Mouse (Mus musculus): ENCODE data around the gene Ptprd. TPM values are rescaled to one million over a fixed set of nuclear protein-coding genes. Genes with fewer than 3 reads are reported as not detected.

Gene Ptprd
- total RNA-seq, 2 experiments from 2014 or later = 107 to 116 TPM

GRCm38 (mm10) chr4:77251188-77251587 lies 960.6 kb downstream of the Ptprd start:
- no peak for DNase-seq (ENCODE audit: low spot score in 2 of 2)

- no peak for DNase-seq (ENCODE audit: low spot score in 2 of 2)
These were observed 962.0 kb downstream of the Ptprd start for GRCm38 (mm10) chr4:77249801-77250200.

- DNase-seq (ENCODE audit: low spot score in 2 of 2) = no peak
These were observed 962.8 kb downstream of the Ptprd start for GRCm38 (mm10) chr4:77248918-77249317.

GRCm38 (mm10) chr4:77241852-77242455 lies 969.8 kb downstream of the Ptprd start:
- no peak for DNase-seq (ENCODE audit: low spot score in 2 of 2)

GRCm38 (mm10) chr4:77238144-77238543 lies 973.6 kb downstream of the Ptprd start:
- no peak for DNase-seq (ENCODE audit: low spot score in 2 of 2)

- DNase-seq (ENCODE audit: low spot score in 2 of 2) = no peak
These were observed 978.5 kb downstream of the Ptprd start for GRCm38 (mm10) chr4:77233243-77233642.

GRCm38 (mm10) chr4:77168866-77169265 lies 1042.9 kb downstream of the Ptprd start:
- no peak for DNase-seq (ENCODE audit: low spot score in 2 of 2)

- DNase-seq (ENCODE audit: low spot score in 2 of 2) = no peak
These were observed 1054.2 kb downstream of the Ptprd start for GRCm38 (mm10) chr4:77157601-77158000.

- DNase-seq (ENCODE audit: low spot score in 2 of 2) = no peak
These were observed 1056.2 kb downstream of the Ptprd start for GRCm38 (mm10) chr4:77155561-77155960.

GRCm38 (mm10) chr4:77155037-77155436 lies 1056.7 kb downstream of the Ptprd start:
- no peak for DNase-seq (ENCODE audit: low spot score in 2 of 2)

- no peak for DNase-seq (ENCODE audit: low spot score in 2 of 2)
These were observed 1086.9 kb downstream of the Ptprd start for GRCm38 (mm10) chr4:77124852-77125251.

- DNase-seq (ENCODE audit: low spot score in 2 of 2) = no peak
These were observed 1100.9 kb downstream of the Ptprd start for GRCm38 (mm10) chr4:77110894-77111293.

GRCm38 (mm10) chr4:77107291-77107690 lies 1104.5 kb downstream of the Ptprd start:
- no peak for DNase-seq (ENCODE audit: low spot score in 2 of 2)

GRCm38 (mm10) chr4:77083165-77083564 lies 1128.6 kb downstream of the Ptprd start:
- no peak for DNase-seq (ENCODE audit: low spot score in 2 of 2)

GRCm38 (mm10) chr4:77077607-77078006 lies 1134.2 kb downstream of the Ptprd start:
- DNase-seq (ENCODE audit: low spot score in 2 of 2) = no peak

- DNase-seq (ENCODE audit: low spot score in 2 of 2) = no peak
These were observed 1161.1 kb downstream of the Ptprd start for GRCm38 (mm10) chr4:77050536-77051207.

- no peak for DNase-seq (ENCODE audit: low spot score in 2 of 2)
These were observed 1207.3 kb downstream of the Ptprd start for GRCm38 (mm10) chr4:77004483-77004882.

- DNase-seq (ENCODE audit: low spot score in 2 of 2) = no peak
These were observed 1215.6 kb downstream of the Ptprd start for GRCm38 (mm10) chr4:76996172-76996571.

GRCm38 (mm10) chr4:76989961-76990360 lies 1221.8 kb downstream of the Ptprd start:
- DNase-seq (ENCODE audit: low spot score in 2 of 2) = no peak

- no peak for DNase-seq (ENCODE audit: low spot score in 2 of 2)
These were observed 1234.5 kb downstream of the Ptprd start for GRCm38 (mm10) chr4:76977056-76977809.

- DNase-seq (ENCODE audit: low spot score in 2 of 2) = peak in 1 of 2 experiments; percentile 4
These were observed 1263.5 kb downstream of the Ptprd start for GRCm38 (mm10) chr4:76948251-76948650.
